Mouse (Mus musculus) layer of hippocampus, postnatal 14 days (tissue): ENCODE measurements around the gene Wdr45b. TPM values are rescaled to one million over a fixed set of nuclear protein-coding genes. Genes with fewer than 3 reads are reported as not detected.
A peak's percentile ranks its signal among the peaks of the same experiment; 100 is the strongest.
"Not testable (repeated sequence)": the region's sequence is repeated elsewhere in the genome, so short reads cannot be mapped to it uniquely, and the experiment has no call there.

Experiments
- DNase-seq, 2 experiments: peaks; one replicate each; pipeline ENCODE4 v3.0.0; 2021 to 2022; ENCODE audit warnings: low spot score in 2 of 2, mixed read lengths in 1 of 2
- long read RNA-seq, 2 experiments: library from polyadenylated mRNA; stranded (forward); transcript quantifications; one replicate each; pipeline ENCODE4 v2.0.0; 2021
- total RNA-seq, 2 experiments: library from RNA; stranded (reverse); gene quantifications; 2 replicates each; pipeline ENCODE4 v1.2.3; 2021

The Wdr45b gene
- 10 to 100 TPM; 57.1 to 62.8 TPM for total RNA-seq
- long read RNA-seq, experiment 1, transcript Wdr45b-201 (10 exons, 2,321 nt): major isoform, 100 of 126 reads
- long read RNA-seq, experiment 1, partial matches to known transcripts: 4 of 126 reads
- long read RNA-seq, experiment 1, other reads (novel, unspliced or antisense): 21 of 126 reads
- long read RNA-seq, experiment 2, transcript Wdr45b-201 (10 exons, 2,321 nt): major isoform, 108 of 125 reads
- long read RNA-seq, experiment 2, partial matches to known transcripts: 4 of 125 reads
- long read RNA-seq, experiment 2, other reads (novel, unspliced or antisense): 13 of 125 reads

DNA sequence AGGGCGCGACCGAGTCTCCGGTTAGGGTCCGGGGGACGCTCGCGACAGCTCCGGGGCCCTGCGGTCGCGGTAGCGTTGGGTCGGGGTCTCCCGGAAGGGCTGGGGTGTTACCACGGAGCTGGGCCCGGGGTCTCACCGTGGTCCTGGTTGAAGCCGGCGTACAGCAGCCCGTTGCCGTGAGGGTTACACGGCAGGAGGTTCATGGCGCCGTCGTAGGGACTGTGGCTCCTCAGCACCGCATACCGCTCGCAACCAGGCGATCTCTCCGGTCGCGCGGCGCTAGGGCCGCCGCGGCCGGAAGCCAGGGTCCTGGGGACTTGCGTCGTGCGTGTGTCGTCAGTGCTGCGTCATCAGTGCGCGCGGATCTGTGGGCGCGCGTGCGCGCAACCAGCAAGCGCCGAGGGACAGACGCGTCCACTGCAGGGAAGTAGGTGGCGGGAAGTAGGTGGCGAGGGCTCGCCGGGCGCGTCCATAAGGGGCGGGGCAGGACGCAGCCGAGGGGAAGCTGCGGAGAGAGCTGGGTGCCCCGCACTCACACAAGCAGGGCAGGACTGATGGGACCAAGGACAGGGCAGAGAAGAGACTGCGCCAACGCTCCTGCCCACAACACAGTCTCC lies at the start of gene Wdr45b:
Gene Wdr45b (minus strand): TSS at position 355 of the 617 bp plus-strand sequence.
- peak; percentile 98 to 99 for DNase-seq

DNA sequence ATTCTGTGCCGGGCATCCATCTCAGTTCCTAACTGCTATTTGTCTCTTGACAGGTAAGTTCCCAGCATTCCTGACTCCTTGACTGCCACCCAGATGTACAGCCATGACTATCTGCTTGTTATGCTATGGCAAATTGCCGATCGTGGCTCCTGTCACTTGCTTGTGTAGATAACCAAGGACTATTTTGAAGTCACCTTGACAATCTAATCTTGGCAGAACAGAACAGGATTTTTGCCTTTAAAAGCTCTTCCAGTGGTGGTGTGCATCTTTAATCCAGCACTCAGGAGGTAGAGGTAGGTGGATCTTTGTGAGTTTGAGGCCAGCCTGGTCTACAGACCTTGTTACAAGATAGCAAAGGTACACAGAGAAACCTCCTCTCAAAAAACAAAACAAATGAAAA lies 38.2 kb upstream of the Wdr45b start:
- DNase-seq: no peak

- no peak for DNase-seq
These were observed 36.5 kb upstream of the Wdr45b start for GRCm38 (mm10) chr11:121390793-121391192.

- DNase-seq: no peak
These were observed 34.3 kb upstream of the Wdr45b start for GRCm38 (mm10) chr11:121388554-121388945.

DNA sequence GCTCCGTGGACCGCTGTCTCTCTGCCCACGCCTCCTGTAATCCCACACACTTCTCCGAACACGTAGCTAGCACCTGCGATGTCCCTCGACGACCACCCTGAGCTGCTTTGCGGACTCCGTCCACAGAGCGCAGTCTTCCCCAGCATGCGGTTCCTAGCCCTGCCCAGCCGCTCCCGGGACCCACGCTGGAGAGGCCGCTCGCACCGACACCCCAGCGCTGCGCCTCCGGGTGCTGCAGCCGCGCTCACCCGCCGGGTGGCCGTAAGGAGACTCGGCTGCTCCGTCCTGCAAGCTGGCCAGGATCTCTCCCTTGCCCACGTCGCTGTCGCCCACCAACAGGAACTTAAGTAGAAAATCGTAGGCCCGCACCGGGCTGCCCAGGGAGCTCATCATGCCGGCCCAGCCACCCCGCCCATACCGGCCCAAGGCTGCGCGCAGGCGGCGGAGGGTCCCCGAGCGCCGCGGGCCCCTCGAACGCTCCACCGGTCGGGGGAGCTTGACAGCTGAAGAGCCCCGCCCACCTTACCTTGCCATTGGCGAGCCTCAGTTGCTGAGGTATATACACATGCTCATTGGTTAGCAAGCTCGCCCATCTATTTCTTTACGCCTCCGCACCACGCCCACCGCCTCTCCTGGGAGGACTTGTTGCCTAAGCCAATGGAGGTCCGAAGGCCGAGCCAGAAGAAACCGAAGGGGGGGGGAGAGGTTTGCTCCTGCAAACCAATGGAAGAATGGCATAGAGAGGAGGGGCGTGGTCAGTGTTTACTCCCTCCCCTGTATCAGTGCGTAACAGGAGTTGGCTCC lies 33.7 kb upstream of the Wdr45b start, which contains the start of gene Rab40b:
Gene Rab40b (minus strand): TSS at position 502 of the 804 bp plus-strand sequence.
- DNase-seq: peak; percentile 85 to 96

GRCm38 (mm10) chr11:121380294-121380693 lies 26.0 kb upstream of the Wdr45b start:
- no peak for DNase-seq

GRCm38 (mm10) chr11:121378644-121379043 lies 24.4 kb upstream of the Wdr45b start:
- no peak for DNase-seq

DNA sequence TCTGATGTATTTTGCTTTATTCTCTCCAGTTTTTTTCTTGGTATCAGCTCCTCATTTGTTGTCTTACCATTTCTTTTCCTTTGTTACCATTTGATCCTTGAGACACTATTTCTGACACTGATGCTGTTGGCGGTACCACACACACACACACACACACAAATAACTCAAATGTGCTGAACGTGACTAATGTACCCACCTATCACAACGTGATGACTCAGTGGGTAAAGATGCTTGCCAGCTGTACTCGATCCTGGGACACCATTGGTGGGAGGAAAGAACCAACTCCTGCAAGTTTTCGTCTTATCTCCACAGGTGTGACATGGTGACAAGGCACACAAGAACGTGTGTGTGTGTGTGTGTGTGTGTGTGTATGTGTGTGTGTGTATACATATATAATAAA lies 19.1 kb upstream of the Wdr45b start:
- no peak for DNase-seq

DNA sequence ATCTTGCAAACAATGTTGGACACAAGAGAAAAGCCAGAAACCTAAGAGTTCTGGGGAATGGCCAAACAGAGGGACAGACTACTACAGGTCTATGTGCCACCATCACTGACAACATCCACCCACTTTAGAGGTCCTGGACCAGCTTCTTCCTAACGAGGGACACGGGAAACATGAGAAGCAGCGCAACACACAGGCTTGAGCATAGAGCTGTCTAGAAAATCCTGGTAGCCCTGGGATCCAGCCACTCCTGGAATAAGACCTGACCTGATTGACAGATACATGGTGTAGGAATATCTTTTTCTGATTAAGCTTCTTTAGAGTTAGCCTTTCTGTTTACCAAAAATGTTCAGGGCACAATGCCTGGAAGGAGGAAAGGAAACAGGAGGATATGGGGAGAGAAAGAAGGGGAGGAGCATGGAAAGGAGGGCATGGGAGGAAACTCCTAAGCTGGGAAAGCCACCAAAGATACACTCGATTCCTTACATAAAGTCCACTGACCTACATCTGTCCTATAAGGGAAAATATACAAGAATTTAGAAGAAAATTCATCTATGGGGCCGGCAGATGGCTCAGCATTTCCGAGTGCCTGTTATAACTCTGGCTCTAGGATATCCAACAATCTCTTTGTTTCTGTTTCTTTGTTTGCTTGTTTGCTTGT lies 16.2 kb upstream of the Wdr45b start:
- no peak for DNase-seq

- peak; percentile 48 to 56 for DNase-seq
These were observed 15.4 kb upstream of the Wdr45b start for GRCm38 (mm10) chr11:121369622-121370021.

- DNase-seq: no peak
These were observed 14.5 kb upstream of the Wdr45b start for GRCm38 (mm10) chr11:121368731-121369130.

DNA sequence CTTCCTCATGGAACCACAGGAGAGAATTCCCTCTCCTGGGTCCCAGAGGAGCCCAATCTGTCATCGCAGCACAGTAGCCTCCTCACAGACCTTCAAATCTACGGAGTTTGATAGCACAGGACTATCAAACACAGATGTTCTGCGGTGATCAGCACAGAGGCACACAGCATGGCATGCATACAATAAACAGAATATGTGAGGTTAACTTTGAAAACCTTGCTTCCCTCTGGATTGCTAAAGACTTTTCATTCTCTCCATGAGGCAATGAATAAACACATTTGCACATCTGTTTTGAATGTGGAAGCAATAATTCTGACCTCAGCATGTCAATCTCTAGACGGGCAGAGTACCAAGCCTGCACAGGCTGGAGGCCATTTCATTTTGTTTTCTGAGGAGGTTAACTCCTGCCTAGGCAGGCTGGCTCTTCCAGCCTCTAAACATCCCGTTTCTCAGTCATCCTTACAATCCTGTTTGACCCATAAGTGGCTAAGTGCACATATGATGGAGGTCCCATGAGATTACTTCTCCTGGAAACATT lies 13.0 kb upstream of the Wdr45b start:
- DNase-seq: no peak

DNA sequence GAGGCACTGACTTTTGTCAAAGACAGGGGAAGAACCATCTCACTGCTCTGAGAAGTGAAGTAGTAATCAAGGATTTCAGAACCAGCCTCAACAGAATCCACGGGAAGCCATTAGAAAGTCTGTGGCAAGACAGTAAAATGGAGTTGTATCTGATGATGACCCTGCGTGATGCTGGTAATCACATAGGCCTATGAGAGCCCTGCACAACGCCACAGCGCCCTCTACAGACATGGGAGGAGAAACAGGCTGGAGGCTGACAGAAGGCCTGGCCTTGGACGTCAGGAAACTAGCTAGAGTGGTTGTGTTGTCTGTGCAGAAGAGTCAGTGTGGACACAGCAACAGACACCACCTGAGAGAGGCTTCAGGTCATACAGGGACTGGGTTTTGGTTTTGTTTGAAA lies 8.0 kb upstream of the Wdr45b start:
- no peak for DNase-seq

- peak in 1 of 2 experiments; percentile 22 for DNase-seq
These were observed 737 bp downstream of the Wdr45b start for GRCm38 (mm10) chr11:121353326-121354090.

DNA sequence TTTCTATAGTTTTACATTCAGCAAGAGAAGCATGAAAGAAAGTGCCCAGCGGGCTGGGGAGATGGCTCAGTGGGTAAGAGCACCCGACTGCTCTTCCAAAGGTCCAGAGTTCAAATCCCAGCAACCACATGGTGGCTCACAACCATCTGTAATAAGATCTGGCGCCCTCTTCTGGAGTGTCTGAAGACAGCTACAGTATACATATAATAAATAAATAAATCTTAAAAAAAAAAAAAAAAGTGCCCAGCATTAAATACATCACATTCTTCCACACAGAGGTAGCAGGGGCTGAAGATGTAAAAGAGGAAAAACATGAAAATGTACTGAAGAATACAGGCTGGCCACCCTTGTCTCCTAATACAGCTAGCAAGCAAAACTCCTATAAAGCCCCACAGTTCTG lies 5.5 kb downstream of the Wdr45b start:
- DNase-seq: not testable (repeated sequence)

- no peak for DNase-seq
These were observed 6.1 kb downstream of the Wdr45b start for GRCm38 (mm10) chr11:121348166-121348565.

- no peak for DNase-seq
These were observed 7.2 kb downstream of the Wdr45b start for GRCm38 (mm10) chr11:121347036-121347435.

- DNase-seq: not testable (repeated sequence)
These were observed 11.8 kb downstream of the Wdr45b start for GRCm38 (mm10) chr11:121342423-121342822.

DNA sequence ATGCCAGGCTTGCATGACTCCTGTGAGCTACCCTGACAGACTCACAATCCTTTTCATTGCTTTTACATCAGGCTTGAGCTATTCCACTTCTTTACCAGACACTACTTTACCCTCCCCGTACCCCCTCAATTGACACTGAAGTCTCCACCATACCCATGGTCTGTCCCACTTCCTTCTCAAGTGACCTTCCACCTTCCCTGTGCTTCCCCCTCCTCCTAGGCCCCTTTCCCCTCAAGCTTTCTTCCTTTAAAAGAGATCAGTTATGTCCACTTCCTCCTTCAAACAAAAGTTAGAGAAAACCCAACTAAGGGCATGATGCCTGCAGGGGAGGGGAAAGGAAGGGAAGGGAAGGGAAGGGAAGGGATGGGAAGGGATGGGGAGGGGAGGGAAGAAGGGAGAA lies 14.0 kb downstream of the Wdr45b start:
- no peak for DNase-seq

DNA sequence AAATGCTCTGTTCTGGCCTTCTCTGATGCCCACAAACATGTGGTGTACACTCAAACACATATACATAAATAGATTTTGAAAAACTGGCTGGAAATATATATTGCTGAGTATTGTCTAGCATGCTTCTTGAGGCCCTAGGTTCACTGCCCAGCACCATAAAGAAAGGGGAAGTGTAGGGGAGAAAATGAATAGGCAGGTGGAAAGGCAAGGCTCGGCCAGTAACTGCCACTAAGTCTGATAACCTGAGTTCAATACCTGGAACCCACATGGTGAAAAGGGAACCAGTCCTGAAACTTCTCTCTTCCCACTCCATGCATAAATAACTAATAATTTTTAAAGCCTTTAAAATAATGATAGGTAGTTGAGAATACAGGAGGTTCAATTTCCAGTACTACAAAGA lies 14.6 kb downstream of the Wdr45b start:
- no peak for DNase-seq
